Mouse (Mus musculus) c-Kit-positive CD71-negative TER-119-negative erythroid progenitor cells, embryonic 14.5 days (primary cell): ENCODE measurements around the gene Grasp.

Experiments
- DNase-seq: peaks from one replicate; pipeline ENCODE4 v3.0.0-alpha.2; 2013; ENCODE audit warnings: low read depth

Gene Grasp

GRCm38 (mm10) chr15:101224006-101224906, at the start of gene Grasp:
TSS of gene Grasp (plus strand) at chr15:101224188.
- no peak for DNase-seq

DNA sequence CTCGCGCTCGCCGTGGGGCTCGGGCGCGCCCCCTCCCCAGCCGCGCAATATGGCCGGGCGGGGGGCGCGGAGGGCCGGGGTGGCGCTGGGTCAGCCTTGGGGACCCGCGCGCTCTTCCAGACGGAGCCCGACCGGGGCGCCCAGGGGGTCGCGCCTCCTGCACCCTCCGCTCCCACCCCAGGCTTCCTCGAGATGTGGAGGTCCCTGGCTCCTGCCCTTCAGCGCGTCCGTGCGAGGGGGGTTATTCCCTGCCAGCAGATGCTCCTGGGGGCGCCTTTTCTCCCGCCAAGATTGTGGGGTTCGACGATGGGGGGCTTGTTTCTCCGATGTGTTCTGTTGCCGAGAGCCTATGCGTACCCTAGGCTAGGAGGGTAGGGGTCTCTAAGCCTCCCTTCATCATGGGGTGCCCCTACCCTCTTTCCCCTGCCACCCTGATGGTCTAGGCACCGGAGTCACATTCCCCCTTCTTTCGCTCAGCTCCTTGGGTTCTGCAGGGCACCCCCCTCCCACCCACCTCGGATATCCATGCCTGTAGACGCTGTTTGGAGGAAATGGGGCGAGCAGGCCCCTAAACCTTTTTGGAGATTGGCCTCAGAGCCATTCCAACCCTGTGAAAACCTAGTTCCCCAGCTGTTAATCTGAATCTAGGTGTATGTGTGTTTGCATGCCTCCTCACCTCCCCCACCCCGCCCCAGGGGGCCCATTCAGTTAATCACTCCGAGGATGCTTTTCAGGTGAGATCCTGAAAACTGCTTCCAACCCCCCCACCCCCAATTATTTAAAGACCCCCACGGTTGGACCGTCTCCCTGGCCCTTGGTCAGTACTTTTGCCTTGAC, 49.5 kb upstream of the Grasp start:
- no peak for DNase-seq

DNA sequence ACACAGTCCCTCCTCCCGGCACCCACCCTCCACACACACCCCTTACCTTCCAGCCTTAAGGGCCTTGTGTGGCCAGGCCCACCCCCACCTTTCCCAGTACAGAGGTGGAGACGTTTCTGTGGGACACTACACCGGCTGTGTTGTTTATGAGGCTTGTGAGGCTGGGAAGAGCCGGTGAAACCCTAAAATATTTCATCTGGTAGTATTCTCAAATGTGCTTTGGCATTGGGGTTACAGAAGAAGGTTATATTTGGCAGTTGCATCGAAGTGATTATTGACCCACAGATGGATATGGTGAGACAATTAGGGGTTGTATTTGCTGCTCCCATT, 48.9 kb upstream of the Grasp start:
- DNase-seq, result no peak

- no peak for DNase-seq
These were observed 48.2 kb upstream of the Grasp start for GRCm38 (mm10) chr15:101175613-101176283.

- DNase-seq, result no peak
These were observed 47.7 kb upstream of the Grasp start for GRCm38 (mm10) chr15:101176284-101176680.

GRCm38 (mm10) chr15:101176795-101177691, 46.9 kb upstream of the Grasp start:
- no peak for DNase-seq

DNA sequence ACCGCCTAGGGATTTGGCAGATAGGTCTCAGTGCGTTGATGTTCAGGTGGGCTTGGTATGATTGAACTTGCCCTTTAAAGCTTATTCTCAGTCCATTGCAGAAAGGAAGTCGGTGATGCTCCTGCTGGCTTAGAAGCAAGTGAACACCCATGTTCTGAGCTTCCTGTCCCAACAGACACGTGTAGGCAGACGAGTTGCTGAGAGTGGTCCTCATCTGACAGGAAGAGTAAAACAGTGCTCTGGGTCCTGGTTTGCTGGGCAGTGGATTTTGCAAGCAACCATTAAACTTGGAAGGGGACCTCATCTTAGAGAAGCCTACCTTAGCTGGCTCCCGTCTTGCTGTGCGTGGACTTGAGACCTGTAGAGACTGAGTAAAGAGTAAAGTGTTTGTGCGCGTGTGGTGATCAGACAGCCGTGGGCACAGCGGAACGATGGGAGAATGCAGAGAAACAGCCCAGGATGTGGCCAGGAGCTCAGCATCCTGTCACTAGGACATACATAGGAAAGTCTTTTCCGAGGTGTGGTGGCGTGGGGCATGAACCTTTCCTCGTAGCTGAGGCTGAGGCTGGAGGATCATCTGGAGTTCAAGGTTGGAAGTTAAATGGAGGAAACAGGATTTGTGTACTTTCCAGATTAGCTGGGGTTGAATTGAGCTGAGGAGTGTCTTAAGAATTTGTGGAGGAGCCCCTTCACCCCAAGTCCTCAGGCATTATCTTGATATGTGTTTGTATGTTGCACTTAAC, 43.5 kb upstream of the Grasp start:
- no peak for DNase-seq

- no peak for DNase-seq
These were observed 42.9 kb upstream of the Grasp start for GRCm38 (mm10) chr15:101181106-101181466.

GRCm38 (mm10) chr15:101181500-101181899, 42.5 kb upstream of the Grasp start:
- DNase-seq, result no peak

GRCm38 (mm10) chr15:101182676-101183075, 41.3 kb upstream of the Grasp start:
- DNase-seq, result no peak

DNA sequence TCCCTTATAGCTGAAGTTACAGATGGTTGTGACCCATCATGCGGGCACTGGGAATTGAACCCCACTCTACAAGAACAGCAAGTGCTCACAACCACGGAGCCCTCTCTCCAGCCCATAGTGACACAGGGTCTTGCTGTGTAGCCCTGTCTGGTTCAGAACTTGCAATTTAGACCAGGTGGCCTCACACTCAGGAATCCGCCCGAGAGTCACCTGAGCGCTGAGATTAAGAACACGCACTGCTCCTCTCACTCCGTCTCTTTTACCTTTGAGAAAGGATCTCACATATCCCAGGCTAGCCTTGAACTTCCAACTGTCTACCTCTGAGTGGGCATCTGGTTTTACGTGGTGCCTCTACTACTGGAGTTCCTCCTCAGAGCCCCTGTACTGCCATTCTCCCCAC, 39.7 kb upstream of the Grasp start:
- DNase-seq, result no peak

DNA sequence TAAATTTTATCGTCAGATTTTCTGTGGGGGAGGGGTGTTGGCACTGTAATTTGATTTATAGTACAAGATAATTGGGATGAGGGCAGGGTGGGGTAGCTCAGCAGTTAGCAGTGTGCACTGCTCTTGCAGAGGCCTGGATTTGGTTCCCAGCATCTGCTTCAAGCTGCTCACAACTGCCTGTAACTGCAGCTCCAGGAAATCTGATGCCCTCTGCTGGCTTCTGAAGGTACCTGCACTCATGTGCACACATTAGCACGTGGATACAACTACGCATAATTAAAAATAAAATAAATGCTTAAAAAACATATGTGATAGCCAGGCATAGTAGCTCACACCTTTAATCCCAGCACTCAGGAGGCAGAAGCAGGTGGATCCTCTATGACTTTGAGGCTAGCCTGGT, 38.4 kb upstream of the Grasp start:
- DNase-seq, result no peak

DNA sequence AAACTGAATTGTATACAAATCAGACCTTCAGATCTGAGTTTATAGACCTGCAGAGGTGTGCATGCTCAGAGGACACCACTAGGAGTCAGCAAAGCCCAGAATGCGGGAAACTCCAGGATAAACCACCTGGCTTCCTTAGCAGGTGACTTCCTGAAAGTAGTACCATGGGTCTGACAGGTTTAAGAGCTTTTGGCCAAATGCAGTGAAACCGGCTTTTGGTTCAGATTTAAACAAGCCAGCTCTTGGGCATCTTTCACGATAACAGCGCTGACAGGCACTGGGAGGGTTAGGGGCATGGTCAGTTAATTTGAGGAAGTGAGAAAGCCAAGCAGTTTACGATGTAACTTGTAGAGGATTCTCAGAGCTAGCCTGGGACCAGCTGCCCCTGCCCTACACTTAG, 36.1 kb upstream of the Grasp start:
- no peak for DNase-seq

GRCm38 (mm10) chr15:101189981-101190761, 33.8 kb upstream of the Grasp start:
- DNase-seq, result no peak

- no peak for DNase-seq
These were observed 33.2 kb upstream of the Grasp start for GRCm38 (mm10) chr15:101190762-101191150.

- no peak for DNase-seq
These were observed 32.3 kb upstream of the Grasp start for GRCm38 (mm10) chr15:101191459-101192259.

DNA sequence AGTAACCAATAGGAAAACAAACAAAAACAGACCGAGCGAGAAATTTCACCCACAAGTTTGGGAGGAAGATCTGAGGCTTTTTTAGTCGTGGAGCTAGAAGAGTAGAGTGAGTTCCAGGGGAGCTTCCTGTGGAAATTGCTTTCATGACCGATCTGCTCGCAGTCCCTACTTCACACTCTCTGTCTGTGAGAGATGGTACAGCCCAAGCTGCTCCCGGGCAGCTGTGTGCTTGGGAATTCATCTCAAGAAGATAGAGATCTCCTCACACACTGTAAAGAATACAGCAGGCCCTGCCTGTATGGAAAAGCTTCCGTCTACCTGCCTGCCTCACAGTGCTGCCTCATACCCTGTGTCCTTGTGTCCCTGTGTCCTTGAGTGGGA, 31.7 kb upstream of the Grasp start:
- DNase-seq, result no peak

DNA sequence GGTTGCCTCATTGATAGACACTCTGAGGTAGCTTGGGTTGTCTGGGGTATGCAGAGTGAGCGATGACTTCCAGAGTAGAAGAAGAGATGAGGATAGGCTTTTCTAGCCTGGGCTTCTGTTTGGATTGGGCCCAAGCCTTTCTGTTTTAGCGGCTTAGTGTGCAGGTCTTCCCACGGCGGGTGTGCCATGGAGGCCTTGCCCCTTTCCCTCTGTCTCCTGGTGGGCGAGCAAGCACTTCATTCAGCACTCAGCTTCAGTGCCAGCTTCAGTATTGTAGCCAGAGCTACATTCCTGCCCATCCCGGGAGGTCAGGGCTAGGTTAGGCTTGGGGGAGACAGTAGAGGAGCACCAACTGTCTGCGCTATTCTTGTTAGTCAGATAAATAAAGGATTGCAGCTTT, 31.3 kb upstream of the Grasp start:
- no peak for DNase-seq

GRCm38 (mm10) chr15:101193971-101194370, 30.0 kb upstream of the Grasp start:
- no peak for DNase-seq
